Mouse (Mus musculus) kidney, embryonic 15.5 days (tissue): ENCODE data around the gene Ipo11. TPM values are rescaled to one million over a fixed set of nuclear protein-coding genes. Genes with fewer than 3 reads are reported as not detected.

Experiments used
- ATAC-seq: fragments of 200-750 bp; cut with Nextera tagmentation; replicated peaks from 2 replicates; pipeline ENCODE4 v1.8.0; 2017; ENCODE audit warnings: moderate TSS enrichment; ENCODE audit not compliant: low FRiP score
- H3K27ac ChIP-seq: fragments of 300-500 bp; sonication (generic); 2 replicates; pipeline ENCODE4 v1.5.1; 2015; ENCODE audit warnings: mild to moderate bottlenecking, inconsistent platforms
- H3K27me3 ChIP-seq: fragments of 300-500 bp; sonication (generic); 2 replicates; pipeline ENCODE4 v1.6.1; 2015; ENCODE audit warnings: inconsistent platforms
- H3K36me3 ChIP-seq: fragments of 300-500 bp; sonication (generic); 2 replicates; pipeline ENCODE4 v1.6.1; 2015; ENCODE audit warnings: inconsistent platforms
- H3K4me1 ChIP-seq: fragments of 300-500 bp; sonication (generic); 2 replicates; pipeline ENCODE4 v1.6.1; 2015; ENCODE audit warnings: inconsistent platforms
- H3K4me2 ChIP-seq: fragments of 300-500 bp; sonication (generic); 2 replicates; pipeline ENCODE4 v1.6.1; 2015; ENCODE audit warnings: moderate library complexity, mild to moderate bottlenecking, inconsistent platforms
- H3K4me3 ChIP-seq: fragments of 300-500 bp; sonication (generic); replicated peaks from 2 replicates; pipeline ENCODE4 v1.5.1; 2015; ENCODE audit warnings: mild to moderate bottlenecking, inconsistent platforms
- H3K9ac ChIP-seq: fragments of 300-500 bp; sonication (generic); 2 replicates; pipeline ENCODE4 v1.6.1; 2015; ENCODE audit warnings: mild to moderate bottlenecking, inconsistent platforms
- H3K9me3 ChIP-seq: fragments of 300-500 bp; sonication (generic); replicated peaks from 2 replicates; pipeline ENCODE4 v1.6.1; 2016; ENCODE audit warnings: inconsistent platforms
- WGBS: fragments of 180-500 bp; shearing (Covaris S2); methylation state at CpG from one replicate; pipeline ENCODE4 v1.1.7; 2015; ENCODE audit warnings: mixed read lengths; 5-methylcytosine and 5-hydroxymethylcytosine counted together
- polyA plus RNA-seq: library from polyadenylated mRNA; unstranded; fragments of >200 nt; fragmentation: Nextera tagmentation; extraction: Ambion mirVana; gene quantifications from 2 replicates; pipeline ENCODE4 v1.2.1, GENCODE M21; 2015

The Ipo11 gene
- 76.8 and 78.5 TPM in 2 replicates for polyA plus RNA-seq

GRCm38 (mm10) chr13:106936256-106937137 lies at the start of gene Ipo11:
Gene Ipo11, minus strand, starts transcription at chr13:106936958.
- peak; percentile 98 for ATAC-seq
- Histone ChIP-seq H3K4me2 (peak within 1 kb of the TSS; percentile 61), H3K27ac (peak within 1 kb of the TSS; percentile 88), H3K9ac (peak within 1 kb of the TSS; percentile 94), H3K4me1 (peaks cover 13% of the 10 kb centered on the region), H3K36me3 (no peaks in the 10 kb centered on the region), H3K9me3 (no peaks in the 10 kb centered on the region), H3K27me3 (no peaks in the 10 kb centered on the region), H3K4me3 (peak within 1 kb of the TSS; percentile 99)
- WGBS: under 1% methylated on average over 77 of the region's 84 CpGs

GRCm38 (mm10) chr13:106961496-106961895 lies 24.7 kb upstream of the Ipo11 start:
- Histone ChIP-seq H3K4me1 (no peaks in the 10 kb centered on the region), H3K36me3 (peaks cover 56% of the 10 kb centered on the region), H3K9ac (no peak overlapping the region), H3K4me3 (no peak overlapping the region), H3K27ac (no peak overlapping the region), H3K4me2 (no peak overlapping the region), H3K27me3 (no peaks in the 10 kb centered on the region), H3K9me3 (no peaks in the 10 kb centered on the region)
- WGBS: 89% methylated on average over 4 of the region's 4 CpGs
- no peak for ATAC-seq

GRCm38 (mm10) chr13:106960557-106960956 lies 23.8 kb upstream of the Ipo11 start:
- Histone ChIP-seq H3K4me2 (no peak overlapping the region), H3K9ac (no peak overlapping the region), H3K4me3 (no peak overlapping the region), H3K9me3 (no peaks in the 10 kb centered on the region), H3K36me3 (peaks cover 65% of the 10 kb centered on the region), H3K27me3 (no peaks in the 10 kb centered on the region), H3K4me1 (no peaks in the 10 kb centered on the region), H3K27ac (no peak overlapping the region)
- 94% methylated on average over 3 of the region's 3 CpGs for WGBS
- ATAC-seq: no peak

- Histone ChIP-seq H3K27me3 (no peaks in the 10 kb centered on the region), H3K36me3 (peaks cover 74% of the 10 kb centered on the region), H3K27ac (no peak overlapping the region), H3K9ac (no peak overlapping the region), H3K4me3 (no peak overlapping the region), H3K9me3 (no peaks in the 10 kb centered on the region), H3K4me1 (no peaks in the 10 kb centered on the region), H3K4me2 (no peak overlapping the region)
- 83% methylated on average over 3 of the region's 3 CpGs for WGBS
- no peak for ATAC-seq
Measured at GRCm38 (mm10) chr13:106958286-106958685, 21.5 kb upstream of the Ipo11 start.

- no peak overlapping the region for H3K4me3 ChIP-seq
- no peaks in the 10 kb centered on the region for H3K27me3 ChIP-seq
- H3K9me3 ChIP-seq: no peaks in the 10 kb centered on the region
- peaks cover 74% of the 10 kb centered on the region for H3K36me3 ChIP-seq
- no peak overlapping the region for H3K4me2 ChIP-seq
- no peak for ATAC-seq
- no peak overlapping the region for H3K9ac ChIP-seq
- 88% methylated on average over 4 of the region's 4 CpGs for WGBS
- H3K27ac ChIP-seq: no peak overlapping the region
- H3K4me1 ChIP-seq: no peaks in the 10 kb centered on the region
Measured at GRCm38 (mm10) chr13:106957554-106957953, 20.8 kb upstream of the Ipo11 start.

- H3K27me3 ChIP-seq: no peaks in the 10 kb centered on the region
- H3K27ac ChIP-seq: no peak overlapping the region
- H3K9me3 ChIP-seq: no peaks in the 10 kb centered on the region
- no peak overlapping the region for H3K9ac ChIP-seq
- peaks cover 81% of the 10 kb centered on the region for H3K36me3 ChIP-seq
- no peak overlapping the region for H3K4me2 ChIP-seq
- WGBS: 90% methylated on average over 3 of the region's 3 CpGs
- no peaks in the 10 kb centered on the region for H3K4me1 ChIP-seq
- no peak for ATAC-seq
- no peak overlapping the region for H3K4me3 ChIP-seq
Measured at GRCm38 (mm10) chr13:106954880-106955279, 18.1 kb upstream of the Ipo11 start.

GRCm38 (mm10) chr13:106947583-106947982 lies 10.8 kb upstream of the Ipo11 start:
- H3K4me3 ChIP-seq: peak overlapping the region; percentile 98
- H3K4me2 ChIP-seq: peak overlapping the region; percentile 62
- peaks cover 33% of the 10 kb centered on the region for H3K36me3 ChIP-seq
- peak overlapping the region; percentile 90 for H3K9ac ChIP-seq
- no peak for ATAC-seq
- 5% methylated on average over 6 of the region's 6 CpGs for whole genome bisulfite sequencing
- H3K27me3 ChIP-seq: no peaks in the 10 kb centered on the region
- H3K4me1 ChIP-seq: peaks cover 15% of the 10 kb centered on the region
- H3K9me3 ChIP-seq: no peaks in the 10 kb centered on the region
- peak overlapping the region; percentile 95 for H3K27ac ChIP-seq

- peak; percentile 100 for ATAC-seq
- peaks cover 26% of the 10 kb centered on the region for H3K36me3 ChIP-seq
- H3K4me3 ChIP-seq: peak within 1 kb of the TSS; percentile 98
- peaks cover 15% of the 10 kb centered on the region for H3K4me1 ChIP-seq
- no peaks in the 10 kb centered on the region for H3K27me3 ChIP-seq
- peak within 1 kb of the TSS; percentile 90 for H3K9ac ChIP-seq
- H3K4me2 ChIP-seq: peak within 1 kb of the TSS; percentile 62
- H3K27ac ChIP-seq: peak within 1 kb of the TSS; percentile 95
- WGBS: under 1% methylated on average over 68 of the region's 68 CpGs
- no peaks in the 10 kb centered on the region for H3K9me3 ChIP-seq
Measured at GRCm38 (mm10) chr13:106946594-106947540, 10.1 kb upstream of the Ipo11 start, which contains the start of gene Dimt1. Gene Dimt1, plus strand, starts transcription at chr13:106947127.

GRCm38 (mm10) chr13:106945518-106945917 lies 8.8 kb upstream of the Ipo11 start:
- no peaks in the 10 kb centered on the region for H3K27me3 ChIP-seq
- WGBS: 80% methylated on average over 9 of the region's 9 CpGs

GRCm38 (mm10) chr13:106942721-106943120 lies 6.0 kb upstream of the Ipo11 start:
- Histone ChIP-seq H3K36me3 (no peaks in the 10 kb centered on the region), H3K9ac (no peak overlapping the region), H3K27me3 (no peaks in the 10 kb centered on the region), H3K4me2 (no peak overlapping the region), H3K27ac (no peak overlapping the region), H3K9me3 (no peaks in the 10 kb centered on the region), H3K4me1 (peaks cover 2% of the 10 kb centered on the region), H3K4me3 (no peak overlapping the region)
- 91% methylated on average over 1 of the region's 1 CpGs for WGBS
- ATAC-seq: no peak

More at GRCm38 (mm10) chr13:106945518-106945917, 8.8 kb upstream of the Ipo11 start:
- Histone ChIP-seq H3K9me3 (no peaks in the 10 kb centered on the region), H3K4me3 (no peak overlapping the region), H3K27ac (no peak overlapping the region), H3K9ac (no peak overlapping the region), H3K4me1 (peaks cover 15% of the 10 kb centered on the region), H3K36me3 (peaks cover 14% of the 10 kb centered on the region), H3K4me2 (no peak overlapping the region)
- ATAC-seq: no peak

- no peak for ATAC-seq
- Histone ChIP-seq H3K4me3 (no peak overlapping the region), H3K9ac (no peak overlapping the region), H3K27me3 (no peaks in the 10 kb centered on the region), H3K27ac (no peak overlapping the region), H3K4me2 (no peak overlapping the region), H3K4me1 (peaks cover 4% of the 10 kb centered on the region), H3K36me3 (no peaks in the 10 kb centered on the region), H3K9me3 (no peaks in the 10 kb centered on the region)
- 31% methylated on average over 7 of the region's 7 CpGs for WGBS
Measured at GRCm38 (mm10) chr13:106941211-106941976, 4.6 kb upstream of the Ipo11 start.
